Mouse (Mus musculus) ZHBTc4 (cell line): Measurements from ENCODE around the gene Grk4.

ENCODE experiments used
- DNase-seq: peaks from one replicate; pipeline ENCODE4 v3.0.0-alpha.2; 2011; ENCODE audit warnings: low read depth, low spot score

Gene Grk4

DNA sequence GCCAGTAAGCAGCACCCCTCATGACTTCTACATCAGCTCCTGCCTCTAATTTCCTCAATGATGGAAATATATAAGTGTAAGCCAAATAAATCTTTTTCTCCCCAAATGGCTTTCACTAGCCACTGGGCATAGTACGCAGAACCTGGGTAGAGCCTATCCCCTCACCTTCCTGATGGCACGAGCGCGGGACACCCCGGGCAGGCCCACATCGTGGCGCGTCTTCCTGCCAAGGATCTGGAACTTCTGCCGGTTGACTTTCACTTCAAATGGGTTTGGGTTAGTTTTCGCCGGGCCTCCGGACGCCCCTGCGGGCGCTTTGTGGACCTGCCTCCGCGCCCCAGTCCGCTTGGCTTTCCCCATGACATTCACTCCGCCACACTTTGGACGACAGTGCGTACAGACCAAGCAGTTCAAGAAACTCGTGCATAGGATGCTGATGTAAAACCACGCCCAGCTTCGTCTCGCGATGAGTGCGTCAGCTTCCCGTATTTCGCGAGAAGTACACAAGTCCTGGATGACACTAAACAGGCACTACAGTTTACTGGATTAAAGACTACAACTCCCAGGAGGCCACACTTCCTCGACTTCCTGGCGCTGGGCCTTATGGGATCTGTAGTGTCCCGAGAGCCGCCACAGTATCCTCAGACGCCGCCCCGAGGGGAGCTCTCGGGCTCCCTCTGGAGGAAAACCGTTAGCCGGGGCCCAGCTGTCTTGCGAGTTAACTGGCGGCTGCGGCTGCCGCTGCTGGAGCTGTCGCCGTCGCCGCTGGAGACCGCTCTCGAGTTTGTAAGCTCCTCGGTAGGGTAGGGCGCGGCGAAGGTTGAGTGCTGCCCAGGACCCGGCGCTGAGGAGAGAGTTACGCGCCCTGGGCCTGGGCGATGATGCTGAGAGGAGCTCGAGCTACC, at the start of gene Grk4, which contains the start of gene Nop14:
TSS of gene Grk4 (plus strand) at position 694 of the 905 bp plus-strand sequence.
TSS of gene Nop14 (minus strand) at position 463 of the 905 bp plus-strand sequence.
- peak; percentile 100 for DNase-seq

GRCm38 (mm10) chr5:34632996-34633395, 27.2 kb upstream of the Grk4 start:
- DNase-seq, result no peak

- DNase-seq, result peak; percentile 96
Observed at GRCm38 (mm10) chr5:34633641-34634040, 26.5 kb upstream of the Grk4 start.

DNA sequence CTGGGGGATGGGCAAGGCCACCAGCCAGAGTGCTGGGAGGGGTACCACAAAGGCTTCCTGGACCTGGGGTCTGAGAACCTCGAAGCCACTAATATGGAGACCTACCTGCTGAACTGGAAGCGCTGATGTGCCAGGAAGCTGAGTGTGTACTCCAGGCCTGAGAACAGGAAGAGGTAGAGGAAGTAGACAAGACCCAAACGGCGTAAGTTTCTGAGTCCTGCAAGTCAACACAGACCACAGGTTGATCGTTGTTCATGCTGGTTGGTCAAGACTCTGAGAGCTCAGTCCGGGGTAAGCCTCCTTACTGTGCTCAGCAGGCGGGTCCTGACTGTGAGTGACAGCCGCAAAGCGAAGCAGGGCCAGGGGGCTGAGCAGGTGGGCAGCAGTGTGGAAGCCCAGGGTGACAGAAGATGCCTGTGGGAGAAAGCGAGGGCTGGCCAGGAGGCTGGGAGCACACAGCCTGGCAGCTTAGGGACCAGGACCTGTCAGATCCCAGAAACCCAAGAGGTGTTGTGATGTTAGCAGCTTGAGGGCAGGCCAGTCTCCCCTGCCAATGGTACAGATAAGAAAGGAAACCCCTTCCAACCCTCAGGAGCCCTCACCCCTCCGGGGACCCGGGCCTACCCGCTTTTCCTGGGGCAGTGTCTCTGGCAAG, 25.3 kb upstream of the Grk4 start:
- no peak for DNase-seq

DNA sequence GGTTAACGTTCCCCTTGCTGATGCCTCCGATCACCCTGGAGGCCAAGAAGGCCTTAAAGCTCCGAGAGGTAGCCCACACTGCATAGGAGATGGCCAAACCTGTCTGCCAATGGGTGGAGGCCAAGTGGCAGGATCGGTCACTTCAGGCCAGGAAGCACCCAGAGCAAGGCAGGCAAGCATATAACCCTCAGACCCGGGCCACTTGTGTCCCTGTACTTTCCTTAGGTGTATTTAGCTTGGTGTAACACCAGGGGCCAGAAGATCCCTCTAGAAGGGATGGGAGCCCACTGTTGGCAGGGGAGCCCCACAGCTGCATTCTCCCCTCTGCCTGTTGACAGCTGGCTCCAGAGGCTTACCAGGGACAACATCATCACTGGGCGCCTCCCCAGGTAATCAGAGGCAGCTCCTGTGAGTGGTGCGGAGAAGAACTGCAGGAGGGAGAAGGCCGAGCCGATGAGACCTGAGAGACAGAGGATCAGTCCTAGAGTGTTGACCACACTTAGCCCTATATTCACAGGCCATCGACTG, 24.4 kb upstream of the Grk4 start:
- no peak for DNase-seq

- DNase-seq, result peak; percentile 96
Observed at GRCm38 (mm10) chr5:34636481-34637287, 23.5 kb upstream of the Grk4 start, which contains the start of gene Mfsd10. TSS of gene Mfsd10 (minus strand) at chr5:34637212.

DNA sequence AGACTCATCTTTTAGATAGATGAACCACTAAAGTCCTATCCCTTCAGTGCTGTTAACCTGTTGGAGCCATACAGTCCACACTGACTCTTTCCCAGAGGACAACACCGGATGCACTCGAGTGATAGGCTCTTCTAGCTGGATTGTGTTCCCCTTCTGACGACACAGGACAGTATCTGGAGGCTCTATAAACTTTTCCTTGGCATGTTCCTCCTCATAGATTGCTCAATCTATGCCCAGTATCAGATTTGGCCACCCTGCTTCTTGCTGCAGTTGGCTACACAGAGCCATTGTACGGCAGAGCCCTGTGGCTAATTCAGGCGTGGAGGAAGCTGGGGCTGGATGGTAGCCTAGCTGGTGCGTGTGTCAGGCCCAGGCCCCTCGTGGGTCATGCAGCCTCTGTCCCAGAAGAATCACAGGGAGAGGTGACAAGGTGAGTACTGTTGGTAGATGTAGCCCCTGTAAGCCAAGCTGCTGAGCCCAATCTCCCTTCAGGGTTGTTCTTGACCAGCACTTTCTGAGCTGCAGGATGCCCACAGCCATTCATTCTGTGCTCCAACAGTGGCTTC, 22.5 kb upstream of the Grk4 start:
- DNase-seq, result no peak

DNA sequence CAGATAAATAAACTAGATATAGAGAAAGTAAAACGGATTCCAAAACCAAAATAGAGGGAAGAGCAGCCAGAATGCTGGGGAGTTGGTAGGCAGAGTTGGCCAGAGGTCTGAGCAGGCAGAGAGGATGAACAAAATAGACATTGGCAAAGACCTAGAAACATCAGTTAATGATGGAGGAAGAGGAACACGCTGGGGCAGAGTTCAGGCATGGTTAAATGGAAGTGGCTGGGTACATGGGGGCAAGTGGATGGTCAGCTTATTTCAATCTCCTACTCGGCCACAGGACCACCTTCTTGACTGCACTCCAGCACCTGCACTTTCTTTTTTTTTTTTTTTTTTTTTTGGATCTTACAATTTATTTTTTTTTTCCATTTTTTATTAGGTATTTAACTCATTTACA, 18.2 kb upstream of the Grk4 start:
- no peak for DNase-seq

GRCm38 (mm10) chr5:34642932-34643331, 17.2 kb upstream of the Grk4 start:
- DNase-seq, result peak; percentile 75

- peak; percentile 89 for DNase-seq
Observed at GRCm38 (mm10) chr5:34647581-34647980, 12.6 kb upstream of the Grk4 start.

GRCm38 (mm10) chr5:34652961-34653360, 7.2 kb upstream of the Grk4 start:
- no peak for DNase-seq

DNA sequence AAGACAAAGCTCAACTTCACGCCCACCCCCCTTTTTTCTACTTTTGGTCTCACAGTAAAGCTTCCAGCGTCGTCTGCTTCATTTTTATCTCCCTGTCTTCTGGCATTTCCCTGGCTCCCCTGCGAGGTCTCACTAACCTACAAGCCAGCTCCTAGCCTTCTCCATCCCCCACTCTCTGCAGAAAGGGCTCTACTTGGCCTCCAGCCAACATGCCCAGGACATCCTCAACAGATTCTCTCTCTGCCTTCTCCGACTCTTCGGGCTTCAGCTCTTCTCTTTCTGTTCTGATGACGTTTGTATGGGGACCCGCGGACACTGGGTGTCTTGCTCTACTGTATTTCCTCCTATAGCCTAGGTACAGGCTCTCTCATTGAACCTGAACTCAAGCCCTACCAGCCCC, 5.3 kb upstream of the Grk4 start:
- DNase-seq, result no peak

GRCm38 (mm10) chr5:34657556-34657955, 2.6 kb upstream of the Grk4 start:
- DNase-seq, result no peak

GRCm38 (mm10) chr5:34660591-34661130, 482 bp downstream of the Grk4 start:
- no peak for DNase-seq

GRCm38 (mm10) chr5:34661909-34662308, 1.7 kb downstream of the Grk4 start:
- DNase-seq, result no peak

GRCm38 (mm10) chr5:34663231-34663630, 3.1 kb downstream of the Grk4 start:
- no peak for DNase-seq

GRCm38 (mm10) chr5:34669493-34669892, 9.3 kb downstream of the Grk4 start:
- peak; percentile 53 for DNase-seq

- DNase-seq, result peak; percentile 47
Observed at GRCm38 (mm10) chr5:34670280-34670679, 10.1 kb downstream of the Grk4 start.

DNA sequence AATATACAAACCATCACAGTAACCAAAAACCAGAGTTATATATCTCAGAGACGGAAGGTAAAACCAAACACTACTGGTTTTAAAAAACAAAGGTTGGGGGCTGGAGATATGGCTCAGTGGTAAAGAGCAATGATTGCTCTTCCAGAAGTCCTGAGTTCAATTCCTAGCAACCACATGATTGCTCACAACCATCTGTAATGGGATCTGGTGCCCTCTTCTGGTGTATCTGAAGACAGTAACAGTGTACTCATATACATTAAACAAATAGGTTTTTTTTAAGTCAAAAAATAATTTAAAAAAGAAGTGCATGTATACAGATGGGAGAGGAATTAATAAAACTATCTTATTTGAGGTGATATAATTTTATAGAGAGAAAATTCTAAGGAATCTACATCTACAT, 29.7 kb downstream of the Grk4 start:
- DNase-seq, result no peak

- DNase-seq, result no peak
Observed at GRCm38 (mm10) chr5:34692782-34693181, 32.6 kb downstream of the Grk4 start.

DNA sequence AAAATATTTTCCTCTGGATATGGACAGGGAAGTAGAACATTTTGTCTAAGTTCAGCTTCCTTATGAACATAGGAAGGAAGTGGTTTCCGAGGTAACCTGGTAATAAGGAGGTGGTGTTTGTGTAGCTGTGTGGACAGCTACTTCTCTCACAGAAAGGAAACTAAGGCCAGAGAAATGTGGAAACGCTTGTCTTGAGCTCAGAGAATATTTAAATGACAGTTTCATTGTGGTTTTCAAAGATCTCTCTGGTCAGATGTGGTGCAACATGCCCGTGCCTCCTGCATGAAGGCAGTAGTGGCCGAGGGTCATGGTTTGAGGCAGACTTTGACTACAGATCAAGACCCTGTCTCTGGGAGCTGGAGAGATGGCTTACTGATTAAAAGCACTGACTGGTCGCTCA, 35.3 kb downstream of the Grk4 start:
- no peak for DNase-seq
